Mouse (Mus musculus) embryonic fibroblast, embryonic 13.5 days (primary cell): ENCODE measurements around the gene Oxsm.

Experiments used
- CTCF ChIP-seq: IDR thresholded peaks from 2 replicates; pipeline ENCODE4 v1.5.1; 2011; ENCODE audit warnings: mild to moderate bottlenecking, control low read depth, low read length, moderate library complexity, borderline replicate concordance; ENCODE audit not compliant: insufficient read depth
- POLR2A ChIP-seq: IDR thresholded peaks from 2 replicates; pipeline ENCODE4 v1.6.1; 2011; ENCODE audit warnings: low read depth, mild to moderate bottlenecking, control low read depth, low read length, moderate library complexity

DNA sequence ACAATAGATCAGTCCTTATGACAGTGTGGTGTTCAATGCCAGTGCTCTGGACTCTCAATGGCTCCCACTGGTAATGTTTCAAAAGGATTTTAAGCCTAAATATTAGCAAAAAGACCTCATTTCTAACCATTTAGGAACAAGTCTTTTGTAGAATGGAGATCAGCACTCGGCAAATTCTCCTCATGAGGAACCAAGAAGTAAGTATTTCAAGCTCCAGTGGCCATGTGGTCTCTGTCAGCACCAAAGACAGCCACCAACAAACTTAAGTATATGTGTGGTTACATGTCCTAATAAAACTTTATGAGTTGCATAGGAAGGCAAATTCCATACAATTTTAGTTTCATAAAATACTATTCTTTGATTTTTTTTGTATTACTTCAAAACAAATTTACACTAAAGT is 55.5 kb downstream of the Oxsm start:
- no peak for TF ChIP-seq POLR2A
- TF ChIP-seq CTCF = no peak
